Mouse (Mus musculus) ES-Bruce4 (cell line): ENCODE measurements at regions not wholly inside any gene's neighbourhood (a gene's known extent, or its start where the extent isn't known, plus 50 kb on each side); places are given as distances from the start of the nearest gene placed in this dataset.

Experiments used
- EP300 ChIP-seq: IDR thresholded peaks from 2 replicates; pipeline ENCODE4 v1.6.1; 2011; ENCODE audit warnings: low read depth, low read length; ENCODE audit not compliant: insufficient read depth
- POLR2A ChIP-seq: IDR thresholded peaks from one replicate; pipeline ENCODE4 v1.8.1; 2011; ENCODE audit warnings: low read length; ENCODE audit not compliant: insufficient read depth

DNA sequence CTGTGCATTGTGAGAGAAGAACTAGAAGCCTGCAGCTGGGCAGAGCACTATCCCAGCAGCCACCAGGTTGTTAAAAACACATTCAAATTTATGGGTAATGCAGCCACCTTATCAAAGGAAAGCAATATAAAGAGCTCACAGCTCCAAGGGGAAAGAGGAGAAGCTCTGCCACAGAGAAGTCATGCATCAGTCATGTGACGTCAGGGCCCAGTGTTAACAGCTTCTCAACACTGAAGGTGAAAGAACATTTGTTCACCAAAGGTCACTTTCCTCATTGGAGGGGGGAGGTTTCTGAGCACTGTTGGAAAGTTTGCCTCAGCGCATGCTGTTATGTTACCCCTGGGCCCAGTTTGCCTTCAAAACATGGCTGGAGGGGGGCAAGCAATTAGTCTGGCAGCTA is 143.0 kb downstream of the Atp6ap1l start:
- TF ChIP-seq EP300 (no peak), POLR2A (no peak)
